Comparison of ENCODE assay signal across 1 mouse cellular context in the genomic region with DNA sequence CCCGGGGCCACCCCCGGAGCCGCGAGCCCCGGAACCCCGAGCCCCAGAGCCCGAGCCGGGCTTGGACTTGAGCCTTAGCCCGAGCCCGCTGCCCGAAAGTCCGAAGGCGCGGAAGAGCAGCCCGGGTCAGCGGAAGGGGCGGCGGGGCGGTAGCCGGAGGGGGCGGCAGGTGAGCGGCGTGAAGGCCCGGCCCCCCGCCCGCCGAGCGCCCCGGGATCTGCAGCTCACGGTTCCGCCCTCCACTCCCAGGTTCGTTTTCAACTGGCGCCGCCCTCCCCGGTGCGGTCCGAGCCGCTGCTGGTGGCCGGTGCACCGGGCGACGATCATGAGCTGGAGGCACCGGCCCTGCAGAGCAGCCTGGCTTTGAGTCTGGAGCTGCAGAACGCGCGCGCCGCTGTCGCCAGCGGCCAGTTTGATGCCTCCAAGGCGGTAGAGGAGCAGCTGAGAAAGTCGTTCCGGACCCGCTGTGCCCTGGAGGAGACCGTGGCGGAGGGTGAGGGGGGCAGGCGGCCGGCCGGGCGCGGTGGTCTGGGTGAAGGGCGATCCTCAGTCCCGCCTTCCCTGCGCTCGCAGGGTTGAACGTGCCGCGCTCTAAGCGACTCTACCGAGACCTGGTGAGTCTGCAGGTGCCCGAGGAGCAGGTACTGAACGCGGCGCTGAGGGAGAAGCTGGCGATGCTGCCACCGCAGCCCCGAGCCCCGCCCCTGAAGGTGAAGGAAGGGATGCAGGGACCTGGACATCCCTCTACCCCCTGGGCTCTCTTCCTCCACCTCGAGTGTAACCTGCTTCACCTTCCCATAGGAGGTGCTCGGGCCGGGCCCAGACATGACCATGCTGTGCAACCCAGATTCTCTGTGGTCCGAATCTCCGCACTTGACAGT.
TF ChIP-seq lines count a peak whose summit lies in the region.

No protein-coding gene starts in this region.

TF ChIP-seq in MEL, 35 proteins besides CTCF, POLR2A, EP300 and RAD21:
- TF ChIP-seq ZMIZ1 (IDR thresholded peaks at IDR 0.05; ENCODE audit: low read depth, low read length) (peak; percentile 40; the same call in 1 of the 2 replicates), GABPA (IDR thresholded peaks at IDR 0.05; ENCODE audit: low read depth, low read length) (no peak)
